8 mouse cellular contexts compared by ENCODE assay signal in genomic region chr2:20546496-20547348, GRCm38 (mm10).
DNase-seq lines count a peak whose midpoint lies in the region; ATAC-seq and TF ChIP-seq lines count a peak whose summit lies in the region.

No protein-coding gene starts in this region.

- peaks cover 28% of the 10 kb centered on the region for H3K4me1 ChIP-seq in embryonic facial prominence, embryonic 10.5 days
- peaks cover 4% of the 10 kb centered on the region; the same call in 1 of the 2 replicates for H3K4me1 ChIP-seq in intestine, postnatal 0 days (replicated peaks; ENCODE audit: control insufficient read depth, insufficient read depth, low read length)

- DNase-seq in adrenal gland, postnatal 10 days = peak; percentile 11
- DNase-seq in adrenal gland, postnatal 14 days = no peak
- peak; percentile 35 for DNase-seq in embryonic facial prominence, embryonic 10.5 days (ENCODE audit: low spot score)
- DNase-seq in lung, postnatal 14 days = peak; percentile 22
- no peak for DNase-seq in MN1 (ENCODE audit: low spot score)
- no peak for DNase-seq in ovary, postnatal 14 days (ENCODE audit: low spot score)
- no peak for DNase-seq in left cerebral cortex, postnatal 36 days (ENCODE audit: low spot score in 2 of 2)

- H3K9ac ChIP-seq in intestine, postnatal 0 days (ENCODE audit: low read depth, low read length) = no peak overlapping the region

- 13% methylated on average over 11 of the region's 11 CpGs for WGBS in embryonic facial prominence, embryonic 10.5 days
- 9% methylated on average over 11 of the region's 11 CpGs for WGBS in intestine, postnatal 0 days

- H3K27me3 ChIP-seq in embryonic facial prominence, embryonic 10.5 days (replicated peaks; ENCODE audit: low read depth, poor library complexity, severe bottlenecking) = no peaks in the 10 kb centered on the region
- no peaks in the 10 kb centered on the region for H3K27me3 ChIP-seq in intestine, postnatal 0 days (replicated peaks; ENCODE audit: control insufficient read depth, insufficient read depth, low read length)

- peak overlapping the region; percentile 56 for H3K4me2 ChIP-seq in intestine, postnatal 0 days (replicated peaks; ENCODE audit: low read depth)

- 0 out of 2 replicates have a peak, but pooled peaks cover 3% of the 10 kb centered on the region for H3K36me3 ChIP-seq in embryonic facial prominence, embryonic 10.5 days (replicated peaks)
- no peaks in the 10 kb centered on the region for H3K36me3 ChIP-seq in intestine, postnatal 0 days (ENCODE audit: control insufficient read depth, insufficient read depth)

- TF ChIP-seq CTCF in intestine, postnatal 0 days (IDR thresholded peaks at IDR 0.05; ENCODE audit: low read depth) = no peak

- no peaks in the 10 kb centered on the region for H3K9me3 ChIP-seq in embryonic facial prominence, embryonic 10.5 days
- H3K9me3 ChIP-seq in intestine, postnatal 0 days (ENCODE audit: control insufficient read depth) = no peaks in the 10 kb centered on the region

- peak overlapping the region; percentile 39 for H3K4me3 ChIP-seq in embryonic facial prominence, embryonic 10.5 days
- peak overlapping the region; percentile 30 for H3K4me3 ChIP-seq in intestine, postnatal 0 days (ENCODE audit: low read depth, low read length)

- peak overlapping the region; percentile 45 for H3K27ac ChIP-seq in embryonic facial prominence, embryonic 10.5 days (replicated peaks)
- H3K27ac ChIP-seq in intestine, postnatal 0 days (ENCODE audit: low read depth, low read length) = peak overlapping the region; percentile 63

- peak; percentile 56; the same call in 1 of the 2 replicates for ATAC-seq in intestine, postnatal 0 days

- intact Hi-C loops in left cerebral cortex, postnatal 36 days (cut with DNase I) = no loop called here

Comparison
In these comparisons a context has a peak if more than half of its experiments do, and no peak if none do; other contexts are left out.
1. DNase-seq: peak in adrenal gland, postnatal 10 days (single experiment), embryonic facial prominence, embryonic 10.5 days (single experiment) and lung, postnatal 14 days (single experiment); none in adrenal gland, postnatal 14 days (single experiment), MN1 (single experiment), ovary, postnatal 14 days (single experiment) and left cerebral cortex, postnatal 36 days (0 of 2).